Mouse (Mus musculus): ENCODE results near the gene Hmgb2. TPM values are rescaled to one million over a fixed set of nuclear protein-coding genes. Genes with fewer than 3 reads are reported as not detected.

The Hmgb2 gene
- polyA plus RNA-seq, 1 experiment from 2014 or later: 288 TPM

GRCm38 (mm10) chr8:57517723-57518122 is 6.0 kb downstream of the Hmgb2 start:
- Histone ChIP-seq H3K9ac (ENCODE audit: low read depth, low read length) (no peak overlapping the region), H3K4me2 (no peak overlapping the region), H3K4me3 (ENCODE audit: low read depth, low read length) (no peak overlapping the region), H3K9me3 (replicated peaks; ENCODE audit: control insufficient read depth, low read length) (no peaks in the 10 kb centered on the region), H3K36me3 (ENCODE audit: control insufficient read depth, insufficient read depth, low read length) (peaks cover 5% of the 10 kb centered on the region; the same call in 1 of the 2 replicates), H3K27me3 (ENCODE audit: control insufficient read depth, insufficient read depth, low read length) (no peaks in the 10 kb centered on the region), H3K27ac (ENCODE audit: low read depth, low read length) (no peak overlapping the region), H3K4me1 (ENCODE audit: control insufficient read depth, insufficient read depth, low read length) (no peaks in the 10 kb centered on the region; the same call in 1 of the 2 replicates)
- 88% methylated on average over 3 of the region's 3 CpGs for WGBS (ENCODE audit: insufficient replicate concordance)
- no peak for ATAC-seq (replicated peaks; ENCODE audit: insufficient number of reproducible peaks, low FRiP score, low TSS enrichment)

DNA sequence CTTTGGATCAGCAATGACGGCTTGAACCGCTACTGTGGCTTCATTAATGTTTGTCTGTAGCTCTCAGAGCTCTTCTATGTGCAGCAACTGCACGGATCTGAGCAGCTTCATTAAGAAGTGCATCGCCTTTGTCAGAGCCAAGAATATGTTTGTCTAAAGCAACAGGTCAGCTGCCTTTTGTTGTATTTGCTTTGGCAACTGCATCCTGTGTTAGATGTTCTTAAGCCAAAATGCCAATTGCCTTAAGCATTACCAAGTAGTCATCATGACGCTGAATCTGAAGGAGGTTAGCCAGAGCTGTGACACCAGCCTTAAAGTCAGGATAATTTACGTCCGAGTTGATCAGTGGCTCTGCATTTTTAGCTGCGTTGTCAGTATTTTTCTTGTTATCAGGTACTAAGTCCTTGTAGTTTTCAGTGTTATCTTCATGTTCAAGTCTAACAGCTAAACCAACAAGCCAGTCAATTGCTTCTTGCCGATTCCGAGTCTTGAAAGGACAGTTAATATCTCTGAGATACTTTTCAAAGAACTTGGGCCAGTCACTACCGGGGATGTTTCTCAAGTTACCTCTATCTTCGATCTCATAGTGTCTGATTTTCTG is 8.6 kb downstream of the Hmgb2 start:
- Histone ChIP-seq H3K4me2 (no peak overlapping the region), H3K27me3 (ENCODE audit: control insufficient read depth, insufficient read depth, low read length) (no peaks in the 10 kb centered on the region), H3K4me3 (ENCODE audit: low read depth, low read length) (no peak overlapping the region), H3K9me3 (replicated peaks; ENCODE audit: control insufficient read depth, low read length) (no peaks in the 10 kb centered on the region), H3K9ac (ENCODE audit: low read depth, low read length) (no peak overlapping the region), H3K4me1 (ENCODE audit: control insufficient read depth, insufficient read depth, low read length) (no peaks in the 10 kb centered on the region; the same call in 1 of the 2 replicates), H3K36me3 (ENCODE audit: control insufficient read depth, insufficient read depth, low read length) (peaks cover 3% of the 10 kb centered on the region; the same call in 1 of the 2 replicates), H3K27ac (ENCODE audit: low read depth, low read length) (no peak overlapping the region)
- ATAC-seq (replicated peaks; ENCODE audit: insufficient number of reproducible peaks, low FRiP score, low TSS enrichment): no peak
- WGBS (ENCODE audit: insufficient replicate concordance): 71% methylated on average over 12 of the region's 12 CpGs

GRCm38 (mm10) chr8:57528036-57528435 is 16.3 kb downstream of the Hmgb2 start:
- WGBS (ENCODE audit: insufficient replicate concordance): 86% methylated on average over 1 of the region's 1 CpGs
- H3K9ac ChIP-seq (ENCODE audit: low read depth, low read length): no peak overlapping the region
- no peak overlapping the region for H3K4me3 ChIP-seq (ENCODE audit: low read depth, low read length)
- no peaks in the 10 kb centered on the region for H3K4me1 ChIP-seq (ENCODE audit: control insufficient read depth, insufficient read depth, low read length)
- H3K9me3 ChIP-seq (replicated peaks; ENCODE audit: control insufficient read depth, low read length): no peaks in the 10 kb centered on the region
- no peak overlapping the region for H3K27ac ChIP-seq (ENCODE audit: low read depth, low read length)
- H3K4me2 ChIP-seq: no peak overlapping the region
- no peaks in the 10 kb centered on the region for H3K36me3 ChIP-seq (ENCODE audit: control insufficient read depth, insufficient read depth, low read length)
- ATAC-seq (replicated peaks; ENCODE audit: insufficient number of reproducible peaks, low FRiP score, low TSS enrichment): no peak
- H3K27me3 ChIP-seq (ENCODE audit: control insufficient read depth, insufficient read depth, low read length): no peaks in the 10 kb centered on the region

DNA sequence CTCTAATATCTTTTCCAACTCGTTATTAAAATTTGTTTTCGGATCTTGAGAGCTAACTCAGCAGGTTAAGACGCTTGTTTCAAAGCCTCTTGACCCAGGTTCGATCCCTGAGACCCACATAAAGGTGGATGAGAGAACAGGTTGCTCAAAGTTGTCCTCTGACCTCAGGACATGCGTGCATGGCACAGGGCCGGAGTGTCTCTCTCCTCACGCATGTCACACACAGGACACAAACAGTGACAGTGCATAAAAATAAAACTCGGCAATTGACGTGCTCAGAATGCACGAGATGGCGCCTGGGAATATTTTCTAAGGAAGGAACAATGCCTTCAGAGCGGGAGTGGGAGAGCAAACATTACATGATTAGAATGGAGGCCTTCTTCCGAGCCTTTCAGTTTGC is 18.5 kb downstream of the Hmgb2 start:
- no peak overlapping the region for H3K4me3 ChIP-seq (ENCODE audit: low read depth, low read length)
- H3K27me3 ChIP-seq (ENCODE audit: control insufficient read depth, insufficient read depth, low read length): no peaks in the 10 kb centered on the region
- H3K9ac ChIP-seq (ENCODE audit: low read depth, low read length): peak overlapping the region; percentile 52; the same call in 1 of the 2 replicates
- peak overlapping the region; percentile 43 for H3K4me2 ChIP-seq
- no peaks in the 10 kb centered on the region for H3K36me3 ChIP-seq (ENCODE audit: control insufficient read depth, insufficient read depth, low read length)
- no peak for ATAC-seq (replicated peaks; ENCODE audit: insufficient number of reproducible peaks, low FRiP score, low TSS enrichment)
- H3K4me1 ChIP-seq (ENCODE audit: control insufficient read depth, insufficient read depth, low read length): no peaks in the 10 kb centered on the region
- WGBS (ENCODE audit: insufficient replicate concordance): 88% methylated on average over 13 of the region's 13 CpGs
- H3K9me3 ChIP-seq (replicated peaks; ENCODE audit: control insufficient read depth, low read length): no peaks in the 10 kb centered on the region
- H3K27ac ChIP-seq (ENCODE audit: low read depth, low read length): no peak overlapping the region; the same call in 1 of the 2 replicates

- peak overlapping the region; percentile 52; the same call in 1 of the 2 replicates for H3K9ac ChIP-seq (ENCODE audit: low read depth, low read length)
- no peaks in the 10 kb centered on the region for H3K27me3 ChIP-seq (ENCODE audit: control insufficient read depth, insufficient read depth, low read length)
- no peaks in the 10 kb centered on the region for H3K9me3 ChIP-seq (replicated peaks; ENCODE audit: control insufficient read depth, low read length)
- no peaks in the 10 kb centered on the region for H3K4me1 ChIP-seq (ENCODE audit: control insufficient read depth, insufficient read depth, low read length)
- WGBS (ENCODE audit: insufficient replicate concordance): 28% methylated on average over 15 of the region's 15 CpGs
- no peaks in the 10 kb centered on the region for H3K36me3 ChIP-seq (ENCODE audit: control insufficient read depth, insufficient read depth, low read length)
- 0 out of 2 replicates have a peak overlapping the region, but pooled peaks have one; percentile 10 for H3K4me3 ChIP-seq (ENCODE audit: low read depth, low read length)
- no peak for ATAC-seq (replicated peaks; ENCODE audit: insufficient number of reproducible peaks, low FRiP score, low TSS enrichment)
- H3K4me2 ChIP-seq: peak overlapping the region; percentile 43
- no peak overlapping the region; the same call in 1 of the 2 replicates for H3K27ac ChIP-seq (ENCODE audit: low read depth, low read length)
These were observed 19.1 kb downstream of the Hmgb2 start for GRCm38 (mm10) chr8:57530666-57531349.

DNA sequence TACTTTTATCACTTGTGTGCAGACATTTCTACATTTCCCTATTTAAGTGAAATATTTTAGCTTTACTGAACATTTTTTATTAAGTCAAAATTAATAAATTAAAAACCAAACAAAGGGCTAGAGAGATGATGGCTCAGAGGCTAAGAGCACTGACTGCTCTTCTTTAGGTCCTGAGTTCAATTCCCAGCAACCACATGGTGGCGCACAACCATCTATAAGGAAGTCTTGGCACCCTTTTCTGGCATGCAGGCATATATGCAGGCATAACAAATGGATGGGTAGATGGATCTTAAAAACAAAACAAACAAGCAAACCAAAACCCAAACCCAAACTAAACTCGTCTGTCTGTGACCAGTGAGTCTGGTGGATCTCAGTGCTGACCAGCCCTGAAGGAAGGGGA is 20.5 kb downstream of the Hmgb2 start:
- Histone ChIP-seq H3K4me2 (no peak overlapping the region), H3K27ac (ENCODE audit: low read depth, low read length) (no peak overlapping the region), H3K9me3 (replicated peaks; ENCODE audit: control insufficient read depth, low read length) (no peaks in the 10 kb centered on the region), H3K36me3 (ENCODE audit: control insufficient read depth, insufficient read depth, low read length) (no peaks in the 10 kb centered on the region), H3K9ac (ENCODE audit: low read depth, low read length) (no peak overlapping the region), H3K27me3 (ENCODE audit: control insufficient read depth, insufficient read depth, low read length) (no peaks in the 10 kb centered on the region), H3K4me1 (ENCODE audit: control insufficient read depth, insufficient read depth, low read length) (no peaks in the 10 kb centered on the region), H3K4me3 (ENCODE audit: low read depth, low read length) (no peak overlapping the region)
- no peak for ATAC-seq (replicated peaks; ENCODE audit: insufficient number of reproducible peaks, low FRiP score, low TSS enrichment)
- WGBS (ENCODE audit: insufficient replicate concordance): 39% methylated on average over 2 of the region's 2 CpGs

- Histone ChIP-seq H3K4me2 (no peak overlapping the region), H3K9ac (ENCODE audit: low read depth, low read length) (no peak overlapping the region), H3K27ac (ENCODE audit: low read depth, low read length) (no peak overlapping the region), H3K9me3 (replicated peaks; ENCODE audit: control insufficient read depth, low read length) (no peaks in the 10 kb centered on the region), H3K36me3 (ENCODE audit: control insufficient read depth, insufficient read depth, low read length) (no peaks in the 10 kb centered on the region), H3K27me3 (ENCODE audit: control insufficient read depth, insufficient read depth, low read length) (no peaks in the 10 kb centered on the region), H3K4me3 (ENCODE audit: low read depth, low read length) (no peak overlapping the region), H3K4me1 (ENCODE audit: control insufficient read depth, insufficient read depth, low read length) (no peaks in the 10 kb centered on the region)
- WGBS (ENCODE audit: insufficient replicate concordance): 83% methylated on average over 4 of the region's 4 CpGs
- ATAC-seq (replicated peaks; ENCODE audit: insufficient number of reproducible peaks, low FRiP score, low TSS enrichment): no peak
These were observed 21.4 kb downstream of the Hmgb2 start for GRCm38 (mm10) chr8:57533106-57533505.

DNA sequence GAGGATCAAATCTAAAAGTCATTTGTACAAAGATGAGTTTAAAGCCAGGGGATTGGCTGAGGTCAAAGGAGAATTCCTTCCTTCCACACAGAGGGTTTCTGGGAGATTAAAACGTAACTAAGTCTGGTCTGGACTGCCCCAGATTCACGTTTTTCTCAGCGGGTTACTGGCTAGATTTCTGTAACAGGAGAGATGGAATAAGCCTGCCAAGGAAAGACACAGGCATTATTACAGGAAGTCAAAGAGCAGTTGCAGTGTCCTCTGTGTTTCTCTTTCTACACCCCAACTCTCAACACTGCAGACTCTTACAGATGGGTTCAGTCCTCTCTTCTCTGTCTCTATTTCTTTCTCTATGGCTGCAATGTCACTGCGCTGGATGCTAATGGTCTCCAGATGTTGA is 22.8 kb downstream of the Hmgb2 start:
- no peak overlapping the region for H3K9ac ChIP-seq (ENCODE audit: low read depth, low read length)
- no peak for ATAC-seq (replicated peaks; ENCODE audit: insufficient number of reproducible peaks, low FRiP score, low TSS enrichment)

More for the DNA sequence above, 22.8 kb downstream of the Hmgb2 start:
- no peaks in the 10 kb centered on the region for H3K4me1 ChIP-seq (ENCODE audit: control insufficient read depth, insufficient read depth, low read length)
- no peaks in the 10 kb centered on the region for H3K27me3 ChIP-seq (ENCODE audit: control insufficient read depth, insufficient read depth, low read length)
- H3K4me2 ChIP-seq: no peak overlapping the region
- no peak overlapping the region for H3K4me3 ChIP-seq (ENCODE audit: low read depth, low read length)
- H3K36me3 ChIP-seq (ENCODE audit: control insufficient read depth, insufficient read depth, low read length): no peaks in the 10 kb centered on the region
- H3K9me3 ChIP-seq (replicated peaks; ENCODE audit: control insufficient read depth, low read length): no peaks in the 10 kb centered on the region
- WGBS (ENCODE audit: insufficient replicate concordance): 73% methylated on average over 4 of the region's 4 CpGs
- no peak overlapping the region for H3K27ac ChIP-seq (ENCODE audit: low read depth, low read length)
